Mouse (Mus musculus) CH12.LX (cell line): Measurements from ENCODE around the gene Col6a1.

Source experiments
- CTCF ChIP-seq, 2 experiments: IDR thresholded peaks in 1 of 2; conservative IDR thresholded peaks in 1 of 2; 2 replicates each; pipeline ENCODE4 v1.5.1; 2011 to 2012; ENCODE audit warnings: low read depth in 2 of 2, low read length in 2 of 2, improper control_type of control experiment in 1 of 2, inconsistent platforms in 1 of 2, mild to moderate bottlenecking in 1 of 2, moderate library complexity in 1 of 2
- ELF1 ChIP-seq: IDR thresholded peaks from 2 replicates; pipeline ENCODE4 v1.6.1; 2014; ENCODE audit warnings: low read depth, mild to moderate bottlenecking, inconsistent platforms, low read length, improper control_type of control experiment
- GABPA ChIP-seq: IDR thresholded peaks from 2 replicates; pipeline ENCODE4 v1.6.1; 2012; ENCODE audit warnings: low read depth, low read length, improper control_type of control experiment, inconsistent platforms; ENCODE audit not compliant: insufficient replicate concordance
- JUN ChIP-seq: IDR thresholded peaks from 2 replicates; pipeline ENCODE4 v1.6.1; 2011; ENCODE audit warnings: low read depth, mild to moderate bottlenecking, low read length, improper control_type of control experiment, moderate library complexity; ENCODE audit not compliant: insufficient read depth
- JUND ChIP-seq: conservative IDR thresholded peaks from 2 replicates; pipeline ENCODE4 v1.6.1; 2011; ENCODE audit warnings: low read depth, low read length, improper control_type of control experiment
- KAT2A ChIP-seq: IDR thresholded peaks from 2 replicates; pipeline ENCODE4 v1.6.1; 2012; ENCODE audit warnings: low read length, improper control_type of control experiment, inconsistent platforms; ENCODE audit not compliant: insufficient replicate concordance
- POLR2A ChIP-seq: IDR thresholded peaks from 2 replicates; pipeline ENCODE4 v1.6.1; 2011; ENCODE audit warnings: low read depth, mild to moderate bottlenecking, improper control_type of control experiment, low read length
- SMC3 ChIP-seq: IDR thresholded peaks from 2 replicates; pipeline ENCODE4 v1.6.1; 2011; ENCODE audit warnings: low read depth, low read length, improper control_type of control experiment
- ZKSCAN1 ChIP-seq: IDR thresholded peaks from 2 replicates; pipeline ENCODE4 v1.6.1; 2012; ENCODE audit warnings: low read depth, inconsistent platforms, low read length, improper control_type of control experiment, borderline replicate concordance

DNA sequence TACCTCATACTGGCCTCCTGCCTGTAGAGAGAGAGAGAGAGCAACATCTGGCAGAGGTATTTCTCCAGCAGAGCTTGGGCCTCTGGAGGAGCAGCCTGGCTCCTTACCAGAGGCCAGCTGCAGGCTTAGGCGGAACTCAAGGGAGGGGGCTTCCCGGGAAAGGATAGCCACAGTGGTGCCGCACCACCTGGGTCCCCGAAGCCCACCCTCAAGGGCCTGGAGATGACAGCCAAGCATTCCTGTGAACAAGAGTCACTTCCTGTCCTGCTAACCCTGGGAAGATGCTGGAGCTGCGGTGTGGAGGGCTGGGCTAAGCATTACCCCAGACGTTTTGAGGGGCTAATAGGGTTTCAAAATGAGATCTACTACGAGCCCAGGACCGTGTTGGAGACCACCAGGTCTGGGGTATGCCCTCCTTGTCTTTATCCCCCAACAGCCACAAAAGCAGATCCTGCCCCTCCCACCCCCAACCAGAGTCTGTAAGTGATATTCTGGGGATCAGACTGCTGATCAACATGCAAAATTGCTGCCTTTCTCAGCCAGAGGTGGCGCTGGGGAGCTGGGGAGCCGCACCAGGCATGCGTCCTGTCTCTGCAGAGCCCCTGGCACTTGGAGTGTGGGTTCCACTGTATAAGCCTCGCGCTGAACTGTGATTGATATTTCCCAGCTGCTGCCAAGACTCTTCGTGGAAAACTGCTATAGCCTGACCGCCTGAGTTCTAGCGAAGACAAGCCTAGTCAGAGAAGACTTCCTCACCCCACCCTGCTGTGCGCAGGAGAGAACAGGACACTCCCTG, 7.1 kb upstream of the Col6a1 start:
- peak; percentile 33 to 50 for TF ChIP-seq CTCF (conservative IDR thresholded peaks at IDR 0.05 in 1 of 2, IDR thresholded peaks at IDR 0.05 in 1 of 2; ENCODE audit: low read depth in 2 of 2, low read length in 2 of 2)
- TF ChIP-seq POLR2A: no peak
- no peak for TF ChIP-seq KAT2A
- TF ChIP-seq ELF1: no peak
- no peak for TF ChIP-seq SMC3
- TF ChIP-seq GABPA: no peak
- TF ChIP-seq JUN: no peak
- no peak for TF ChIP-seq JUND
- no peak for TF ChIP-seq ZKSCAN1
